Mouse (Mus musculus) brain, embryonic 14.5 days (tissue): ENCODE results near the gene Sirpa. TPM values are rescaled to one million over a fixed set of nuclear protein-coding genes. Genes with fewer than 3 reads are reported as not detected.
A peak's percentile ranks its signal among the peaks of the same experiment; 100 is the strongest.

ENCODE experiments used
- DNase-seq: peaks from one replicate; pipeline ENCODE4 v3.0.0-alpha.2; 2011; ENCODE audit warnings: low read depth
- CTCF ChIP-seq: fragments of 200-500 bp; IDR thresholded peaks from 2 replicates; pipeline ENCODE4 v1.5.1; 2012; ENCODE audit warnings: inconsistent platforms, mild to moderate bottlenecking, moderate library complexity, borderline replicate concordance; ENCODE audit not compliant: insufficient read depth, insufficient read length; ENCODE audit errors: extremely low read depth
- POLR2A ChIP-seq: fragments of 200-500 bp; IDR thresholded peaks from 2 replicates; pipeline ENCODE4 v1.6.1; 2012; ENCODE audit warnings: mild to moderate bottlenecking, inconsistent platforms, borderline replicate concordance; ENCODE audit not compliant: poor library complexity, insufficient read depth, insufficient read length, severe bottlenecking; ENCODE audit errors: extremely low read depth
- polyA plus RNA-seq: library from polyadenylated mRNA; depleted of rRNA; stranded (reverse); fragments of >200 nt; gene quantifications from 2 replicates; pipeline ENCODE4 v1.2.3, GENCODE M21; 2012; rRNA removed

Gene Sirpa
- 36.2 and 44.6 TPM in 2 replicates for polyA plus RNA-seq

GRCm38 (mm10) chr2:129592459-129593140 is at the start of gene Sirpa:
Gene Sirpa (plus strand): TSS chr2:129592835.
- DNase-seq: peak; percentile 78
- TF ChIP-seq POLR2A (no peak; the same call in 1 of the 2 replicates), CTCF (no peak)

- TF ChIP-seq POLR2A (no peak), CTCF (no peak)
- peak; percentile 67 for DNase-seq
Measured at GRCm38 (mm10) chr2:129544448-129544847, 48.2 kb upstream of the Sirpa start.

- peak; percentile 44 for DNase-seq
- TF ChIP-seq CTCF: no peak
- TF ChIP-seq POLR2A: no peak
Measured at GRCm38 (mm10) chr2:129544919-129545318, 47.7 kb upstream of the Sirpa start.

- TF ChIP-seq POLR2A: no peak
- TF ChIP-seq CTCF: no peak
- no peak for DNase-seq
Measured at GRCm38 (mm10) chr2:129545596-129545995, 47.0 kb upstream of the Sirpa start.

GRCm38 (mm10) chr2:129546772-129547171 is 45.9 kb upstream of the Sirpa start:
- DNase-seq: no peak
- TF ChIP-seq POLR2A: no peak
- TF ChIP-seq CTCF: no peak

- DNase-seq: peak; percentile 30
- TF ChIP-seq CTCF (no peak), POLR2A (no peak)
Measured at GRCm38 (mm10) chr2:129549537-129550135, 43.0 kb upstream of the Sirpa start.

GRCm38 (mm10) chr2:129550781-129551180 is 41.9 kb upstream of the Sirpa start:
- TF ChIP-seq CTCF (no peak), POLR2A (no peak)
- no peak for DNase-seq

- TF ChIP-seq POLR2A: no peak
- TF ChIP-seq CTCF: no peak
- DNase-seq: no peak
Measured at GRCm38 (mm10) chr2:129556081-129556480, 36.6 kb upstream of the Sirpa start.

- peak; percentile 40 for DNase-seq
- no peak for TF ChIP-seq POLR2A
- TF ChIP-seq CTCF: no peak
Measured at GRCm38 (mm10) chr2:129558008-129558874, 34.4 kb upstream of the Sirpa start.

- no peak for DNase-seq
Measured at GRCm38 (mm10) chr2:129558875-129559219, 33.8 kb upstream of the Sirpa start.

GRCm38 (mm10) chr2:129561796-129562195 is 30.8 kb upstream of the Sirpa start:
- TF ChIP-seq POLR2A: no peak
- TF ChIP-seq CTCF: no peak
- peak; percentile 41 for DNase-seq

More at GRCm38 (mm10) chr2:129558875-129559219, 33.8 kb upstream of the Sirpa start:
- no peak for TF ChIP-seq CTCF
- no peak for TF ChIP-seq POLR2A

- DNase-seq: peak; percentile 37
- no peak for TF ChIP-seq CTCF
Measured at GRCm38 (mm10) chr2:129563944-129564709, 28.5 kb upstream of the Sirpa start.
